Comparison of ENCODE assay signal across 23 mouse cellular contexts in genomic region chr7:126941801-126942200, GRCm38 (mm10). TPM values are rescaled to one million over a fixed set of nuclear protein-coding genes. Genes with fewer than 3 reads are reported as not detected.
DNase-seq lines count a peak whose midpoint lies in the region; ATAC-seq lines count a peak whose summit lies in the region.
"Had no signal": no experiment of that assay in that cellular context is flagged by ENCODE, and none has a peak within 500 bp of the region (broad histone marks: within the 10 kb centered on the region; RNA-seq: fewer than 3 reads in every experiment).

No protein-coding gene starts in this region.

- no peaks in the 10 kb centered on the region; the same call in 1 of the 2 replicates for H3K9me3 ChIP-seq in midbrain, embryonic 10.5 days (replicated peaks)
- no peaks in the 10 kb centered on the region for H3K9me3 ChIP-seq in midbrain, embryonic 16.5 days (replicated peaks; ENCODE audit: control insufficient read depth, low read length, poor library complexity, severe bottlenecking)
- H3K9me3 ChIP-seq in midbrain, embryonic 14.5 days (ENCODE audit: control insufficient read depth, low read length), result no peaks in the 10 kb centered on the region
- H3K9me3 ChIP-seq: limb, embryonic 13.5 days; liver, embryonic 13.5 days; lung, embryonic 15.5 days; neural tube, embryonic 12.5 days had no signal

- H3K4me2 ChIP-seq in midbrain, embryonic 16.5 days (ENCODE audit: low read length), result no peak overlapping the region
- no peak overlapping the region for H3K4me2 ChIP-seq in midbrain, embryonic 14.5 days (ENCODE audit: low read length)
- H3K4me2 ChIP-seq: heart, embryonic 11.5 days; limb, embryonic 13.5 days; liver, embryonic 13.5 days; lung, embryonic 15.5 days; neural tube, embryonic 12.5 days had no signal

- H3K36me3 ChIP-seq in midbrain, embryonic 10.5 days, result peaks cover 61% of the 10 kb centered on the region
- peaks cover 29% of the 10 kb centered on the region for H3K36me3 ChIP-seq in midbrain, embryonic 16.5 days (ENCODE audit: control insufficient read depth, insufficient read depth, low read length)
- peaks cover 40% of the 10 kb centered on the region for H3K36me3 ChIP-seq in midbrain, embryonic 14.5 days (ENCODE audit: control insufficient read depth, insufficient read depth, low read length)

- no peak overlapping the region for H3K4me3 ChIP-seq in midbrain, embryonic 10.5 days
- H3K4me3 ChIP-seq in midbrain, embryonic 16.5 days (ENCODE audit: low read depth, low read length), result no peak overlapping the region
- H3K4me3 ChIP-seq in midbrain, embryonic 14.5 days (replicated peaks; ENCODE audit: low read depth, low read length), result no peak overlapping the region
- H3K4me3 ChIP-seq: limb, embryonic 13.5 days; liver, embryonic 13.5 days; lung, embryonic 15.5 days; neural tube, embryonic 12.5 days had no signal

- WGBS in midbrain, embryonic 10.5 days, result 81% methylated on average over 5 of the region's 5 CpGs
- WGBS in midbrain, embryonic 16.5 days, result 50% methylated on average over 5 of the region's 5 CpGs
- 40% methylated on average over 5 of the region's 5 CpGs for WGBS in midbrain, embryonic 14.5 days

- DNase-seq in frontal cortex, postnatal 10 days (ENCODE audit: low spot score in 2 of 2), result no peak
- DNase-seq in midbrain, embryonic 10.5 days (ENCODE audit: low spot score), result no peak
- peak; percentile 91 for DNase-seq in brain, adult 2 months (ENCODE audit: low read depth, low spot score)
- peak; percentile 11 for DNase-seq in midbrain, embryonic 14.5 days
- DNase-seq in heart, adult 8-10 months (ENCODE audit: low spot score), result no peak
- DNase-seq: adrenal gland, adult 8-10 months; cerebellum, postnatal 14 days; embryo, embryonic 11 days; heart, postnatal 10 days; kidney, adult 9 months; kidney, postnatal 36 days; liver, embryonic 13.5 days; lung, postnatal 4 days; spleen, adult 18-20 months; thymus, postnatal 36 days had no signal

- peaks cover 12% of the 10 kb centered on the region for H3K4me1 ChIP-seq in midbrain, embryonic 10.5 days
- H3K4me1 ChIP-seq in midbrain, embryonic 16.5 days (ENCODE audit: control insufficient read depth, insufficient read depth, low read length), result no peaks in the 10 kb centered on the region; the same call in 1 of the 2 replicates
- H3K4me1 ChIP-seq in midbrain, embryonic 14.5 days (ENCODE audit: control insufficient read depth, insufficient read depth, low read length), result no peaks in the 10 kb centered on the region
- H3K4me1 ChIP-seq: limb, embryonic 13.5 days; lung, embryonic 15.5 days; neural tube, embryonic 12.5 days had no signal

- H3K9ac ChIP-seq in midbrain, embryonic 16.5 days (ENCODE audit: low read depth, low read length), result no peak overlapping the region
- H3K9ac ChIP-seq in midbrain, embryonic 14.5 days (replicated peaks; ENCODE audit: low read length), result no peak overlapping the region
- H3K9ac ChIP-seq: limb, embryonic 13.5 days; liver, embryonic 13.5 days; lung, embryonic 15.5 days; neural tube, embryonic 12.5 days had no signal

- H3K27me3 ChIP-seq in midbrain, embryonic 10.5 days (ENCODE audit: low read depth, poor library complexity, severe bottlenecking), result no peaks in the 10 kb centered on the region
- H3K27me3 ChIP-seq in midbrain, embryonic 16.5 days (ENCODE audit: control insufficient read depth, insufficient read depth, low read depth, low read length), result no peaks in the 10 kb centered on the region
- no peaks in the 10 kb centered on the region for H3K27me3 ChIP-seq in midbrain, embryonic 14.5 days (ENCODE audit: control insufficient read depth, insufficient read depth, low read length)
- H3K27me3 ChIP-seq: limb, embryonic 13.5 days; liver, embryonic 13.5 days; lung, embryonic 15.5 days; neural tube, embryonic 12.5 days had no signal

- H3K27ac ChIP-seq in midbrain, embryonic 10.5 days (replicated peaks), result peak overlapping the region; percentile 55; the same call in 1 of the 2 replicates
- H3K27ac ChIP-seq in midbrain, embryonic 16.5 days (ENCODE audit: low read length), result no peak overlapping the region
- no peak overlapping the region for H3K27ac ChIP-seq in midbrain, embryonic 14.5 days (replicated peaks; ENCODE audit: low read depth, low read length)
- H3K27ac ChIP-seq: limb, embryonic 13.5 days; liver, embryonic 13.5 days; lung, embryonic 15.5 days; neural tube, embryonic 12.5 days had no signal

- peak; percentile 71 for ATAC-seq in frontal cortex, adult (ENCODE audit: low TSS enrichment)
- ATAC-seq in midbrain, embryonic 16.5 days, result no peak
- no peak for ATAC-seq in midbrain, embryonic 14.5 days (ENCODE audit: low FRiP score, low TSS enrichment)
- ATAC-seq: inflammation-experienced regulatory T-cells, adult 6 months had no signal

RNA-seq across cellular contexts. Expression of gene Asphd1, which starts 7.6 kb away (rescaled TPM):
- 0.25 and 0.76 TPM in 2 replicates for polyA plus RNA-seq in midbrain, embryonic 10.5 days (2016; fragmentation: Nextera tagmentation; extraction: Ambion mirVana)
- 10.4 TPM in 2 replicates for polyA plus RNA-seq in midbrain, embryonic 16.5 days (2015; fragmentation: Nextera tagmentation; extraction: Ambion mirVana)
- 6.5 and 7.0 TPM in 2 replicates for polyA plus RNA-seq in midbrain, embryonic 14.5 days (2014; fragmentation: Nextera tagmentation; extraction: Ambion mirVana)
- under 1 TPM in 1 of 4 experiments, not detected in 3; 0.19 TPM for total RNA-seq in heart, adult 8-10 months (2022)
- total RNA-seq: gastrocnemius, adult 18-20 months; heart, postnatal 10 days had no signal
- polyA plus RNA-seq: liver, embryonic 13.5 days had no signal

RNA-seq across cellular contexts. Expression of gene Sez6l2, which starts 8.6 kb away (rescaled TPM):
- 2.0 and 4.6 TPM in 2 replicates for polyA plus RNA-seq in midbrain, embryonic 10.5 days (2016; fragmentation: Nextera tagmentation; extraction: Ambion mirVana)
- 44.6 and 50.2 TPM in 2 replicates for polyA plus RNA-seq in midbrain, embryonic 16.5 days (2015; fragmentation: Nextera tagmentation; extraction: Ambion mirVana)
- 59.1 and 66.9 TPM in 2 replicates for polyA plus RNA-seq in midbrain, embryonic 14.5 days (2014; fragmentation: Nextera tagmentation; extraction: Ambion mirVana)
- total RNA-seq in heart, adult 8-10 months (2022), result 1 to 10 TPM; 2.6 to 7.2 (median 6.4) TPM

RNA-seq across cellular contexts. Expression of gene Kctd13, which starts 13.1 kb away (rescaled TPM):
- 20.8 and 26.1 TPM in 2 replicates for polyA plus RNA-seq in midbrain, embryonic 10.5 days (2016; fragmentation: Nextera tagmentation; extraction: Ambion mirVana)
- polyA plus RNA-seq in midbrain, embryonic 16.5 days (2015; fragmentation: Nextera tagmentation; extraction: Ambion mirVana), result 135 and 140 TPM in 2 replicates
- 98.6 and 106 TPM in 2 replicates for polyA plus RNA-seq in midbrain, embryonic 14.5 days (2014; fragmentation: Nextera tagmentation; extraction: Ambion mirVana)
- 1 to 10 TPM; 6.6 to 9.3 (median 7.3) TPM for total RNA-seq in heart, adult 8-10 months (2022)

RNA-seq across cellular contexts. Expression of gene Tmem219, which starts 19.1 kb away (rescaled TPM):
- 29.4 and 36.1 TPM in 2 replicates for polyA plus RNA-seq in midbrain, embryonic 10.5 days (2016; fragmentation: Nextera tagmentation; extraction: Ambion mirVana)
- 33.2 and 34.0 TPM in 2 replicates for polyA plus RNA-seq in midbrain, embryonic 16.5 days (2015; fragmentation: Nextera tagmentation; extraction: Ambion mirVana)
- 29.2 and 34.9 TPM in 2 replicates for polyA plus RNA-seq in midbrain, embryonic 14.5 days (2014; fragmentation: Nextera tagmentation; extraction: Ambion mirVana)
- total RNA-seq in heart, adult 8-10 months (2022), result 10 to 100 TPM; 10.3 to 13.1 (median 12.6) TPM

RNA-seq across cellular contexts. Expression of gene Cdipt, which starts 33.9 kb away (rescaled TPM):
- 89.2 and 99.8 TPM in 2 replicates for polyA plus RNA-seq in midbrain, embryonic 10.5 days (2016; fragmentation: Nextera tagmentation; extraction: Ambion mirVana)
- 132 and 141 TPM in 2 replicates for polyA plus RNA-seq in midbrain, embryonic 16.5 days (2015; fragmentation: Nextera tagmentation; extraction: Ambion mirVana)
- polyA plus RNA-seq in midbrain, embryonic 14.5 days (2014; fragmentation: Nextera tagmentation; extraction: Ambion mirVana), result 101 and 106 TPM in 2 replicates
- 10 to 100 TPM; 45.9 to 53.7 (median 50.7) TPM for total RNA-seq in heart, adult 8-10 months (2022)

Comparison
In these comparisons a context has a peak if more than half of its experiments do, and no peak if none do; other contexts are left out.
1. DNase-seq: peak in brain, adult 2 months (single experiment) and midbrain, embryonic 14.5 days (single experiment); none in frontal cortex, postnatal 10 days (0 of 2), midbrain, embryonic 10.5 days (single experiment) and heart, adult 8-10 months (single experiment).